Mouse (Mus musculus): ENCODE measurements around the gene Mrtfa. TPM values are rescaled to one million over a fixed set of nuclear protein-coding genes. Genes with fewer than 3 reads are reported as not detected.

Mrtfa gene
- polyA plus RNA-seq, 1 experiment from 2014 or later: 4.5 TPM

- TF ChIP-seq CTCF (IDR thresholded peaks at IDR 0.05; ENCODE audit: low read depth): no peak
- TF ChIP-seq EP300 (IDR thresholded peaks at IDR 0.05; ENCODE audit: low read depth): no peak
- 82% methylated on average over 1 of the region's 1 CpGs for WGBS (ENCODE audit: insufficient replicate concordance)
- no peaks in the 10 kb centered on the region for H3K27me3 ChIP-seq (ENCODE audit: insufficient read depth, low read length)
- no peak overlapping the region for H3K27ac ChIP-seq (ENCODE audit: low read depth)
- no peaks in the 10 kb centered on the region for H3K36me3 ChIP-seq (replicated peaks; ENCODE audit: insufficient read depth, low read length)
- DNase-seq (no peak), ATAC-seq (no peak)
- H3K4me1 ChIP-seq (ENCODE audit: insufficient read depth): no peaks in the 10 kb centered on the region
- no peak overlapping the region for H3K9ac ChIP-seq (replicated peaks)
- no peaks in the 10 kb centered on the region for H3K9me3 ChIP-seq (ENCODE audit: low read length)
- H3K4me3 ChIP-seq (ENCODE audit: low read depth, low read length): no peak overlapping the region
- no peak overlapping the region for H3K4me2 ChIP-seq (ENCODE audit: low read depth, low read length)
Observed at GRCm38 (mm10) chr15:81070470-81070869, 120.1 kb downstream of the Mrtfa start.

- Histone ChIP-seq H3K27ac (ENCODE audit: low read depth) (no peak overlapping the region), H3K4me2 (ENCODE audit: low read depth, low read length) (no peak overlapping the region), H3K27me3 (ENCODE audit: insufficient read depth, low read length) (no peaks in the 10 kb centered on the region), H3K9me3 (ENCODE audit: low read length) (no peaks in the 10 kb centered on the region), H3K9ac (replicated peaks) (no peak overlapping the region), H3K36me3 (replicated peaks; ENCODE audit: insufficient read depth, low read length) (no peaks in the 10 kb centered on the region), H3K4me1 (ENCODE audit: insufficient read depth) (no peaks in the 10 kb centered on the region), H3K4me3 (ENCODE audit: low read depth, low read length) (no peak overlapping the region)
- DNase-seq (no peak), ATAC-seq (no peak)
- 83% methylated on average over 5 of the region's 5 CpGs for WGBS (ENCODE audit: insufficient replicate concordance)
- TF ChIP-seq EP300 (IDR thresholded peaks at IDR 0.05; ENCODE audit: low read depth) (no peak), CTCF (IDR thresholded peaks at IDR 0.05; ENCODE audit: low read depth) (no peak)
Observed at GRCm38 (mm10) chr15:81068641-81069381, 121.7 kb downstream of the Mrtfa start.

- DNase-seq: no peak
- Histone ChIP-seq H3K4me2 (ENCODE audit: low read depth, low read length) (no peak overlapping the region), H3K27ac (ENCODE audit: low read depth) (no peak overlapping the region), H3K4me3 (ENCODE audit: low read depth, low read length) (no peak overlapping the region), H3K27me3 (ENCODE audit: insufficient read depth, low read length) (no peaks in the 10 kb centered on the region), H3K36me3 (replicated peaks; ENCODE audit: insufficient read depth, low read length) (no peaks in the 10 kb centered on the region), H3K4me1 (ENCODE audit: insufficient read depth) (no peaks in the 10 kb centered on the region), H3K9me3 (ENCODE audit: low read length) (no peaks in the 10 kb centered on the region), H3K9ac (replicated peaks) (no peak overlapping the region)
- no peak for TF ChIP-seq EP300 (IDR thresholded peaks at IDR 0.05; ENCODE audit: low read depth)
- 87% methylated on average over 3 of the region's 3 CpGs for WGBS (ENCODE audit: insufficient replicate concordance)
- no peak for ATAC-seq
Observed at GRCm38 (mm10) chr15:81067761-81068160, 122.8 kb downstream of the Mrtfa start.

GRCm38 (mm10) chr15:81066976-81067375 lies 123.6 kb downstream of the Mrtfa start:
- no peak for TF ChIP-seq EP300 (IDR thresholded peaks at IDR 0.05; ENCODE audit: low read depth)
- no peak for TF ChIP-seq CTCF (IDR thresholded peaks at IDR 0.05; ENCODE audit: low read depth)
- 58% methylated on average over 5 of the region's 5 CpGs for WGBS (ENCODE audit: insufficient replicate concordance)
- no peak overlapping the region for H3K27ac ChIP-seq (ENCODE audit: low read depth)

GRCm38 (mm10) chr15:81064661-81065060 lies 125.9 kb downstream of the Mrtfa start:
- H3K4me1 ChIP-seq (ENCODE audit: insufficient read depth): peaks cover 9% of the 10 kb centered on the region; the same call in 1 of the 2 replicates
- H3K27ac ChIP-seq (ENCODE audit: low read depth): no peak overlapping the region
- no peak for ATAC-seq
- H3K9me3 ChIP-seq (ENCODE audit: low read length): no peaks in the 10 kb centered on the region
- DNase-seq: no peak
- H3K27me3 ChIP-seq (ENCODE audit: insufficient read depth, low read length): no peaks in the 10 kb centered on the region
- no peak overlapping the region for H3K9ac ChIP-seq (replicated peaks)
- H3K4me2 ChIP-seq (ENCODE audit: low read depth, low read length): no peak overlapping the region
- WGBS (ENCODE audit: insufficient replicate concordance): 82% methylated on average over 4 of the region's 4 CpGs
- H3K36me3 ChIP-seq (replicated peaks; ENCODE audit: insufficient read depth, low read length): no peaks in the 10 kb centered on the region
- TF ChIP-seq CTCF (IDR thresholded peaks at IDR 0.05; ENCODE audit: low read depth) (no peak), EP300 (IDR thresholded peaks at IDR 0.05; ENCODE audit: low read depth) (no peak)
- no peak overlapping the region for H3K4me3 ChIP-seq (ENCODE audit: low read depth, low read length)

More at GRCm38 (mm10) chr15:81066976-81067375, 123.6 kb downstream of the Mrtfa start:
- no peak overlapping the region for H3K4me3 ChIP-seq (ENCODE audit: low read depth, low read length)
- ATAC-seq (no peak), DNase-seq (no peak)
- no peaks in the 10 kb centered on the region for H3K27me3 ChIP-seq (ENCODE audit: insufficient read depth, low read length)
- H3K4me1 ChIP-seq (ENCODE audit: insufficient read depth): peaks cover 6% of the 10 kb centered on the region; the same call in 1 of the 2 replicates
- H3K9ac ChIP-seq (replicated peaks): no peak overlapping the region
- H3K9me3 ChIP-seq (ENCODE audit: low read length): no peaks in the 10 kb centered on the region
- H3K36me3 ChIP-seq (replicated peaks; ENCODE audit: insufficient read depth, low read length): no peaks in the 10 kb centered on the region
- H3K4me2 ChIP-seq (ENCODE audit: low read depth, low read length): no peak overlapping the region

- DNase-seq (no peak), ATAC-seq (no peak)
- Histone ChIP-seq H3K27ac (ENCODE audit: low read depth) (no peak overlapping the region), H3K4me2 (ENCODE audit: low read depth, low read length) (no peak overlapping the region), H3K27me3 (ENCODE audit: insufficient read depth, low read length) (no peaks in the 10 kb centered on the region), H3K9ac (replicated peaks) (no peak overlapping the region), H3K4me3 (ENCODE audit: low read depth, low read length) (no peak overlapping the region), H3K36me3 (replicated peaks; ENCODE audit: insufficient read depth, low read length) (no peaks in the 10 kb centered on the region), H3K9me3 (ENCODE audit: low read length) (no peaks in the 10 kb centered on the region), H3K4me1 (ENCODE audit: insufficient read depth) (peaks cover 9% of the 10 kb centered on the region; the same call in 1 of the 2 replicates)
- WGBS (ENCODE audit: insufficient replicate concordance): 43% methylated on average over 1 of the region's 1 CpGs
- TF ChIP-seq EP300 (IDR thresholded peaks at IDR 0.05; ENCODE audit: low read depth): no peak
- peak; percentile 90 for TF ChIP-seq CTCF (IDR thresholded peaks at IDR 0.05; ENCODE audit: low read depth)
Observed at GRCm38 (mm10) chr15:81064143-81064542, 126.4 kb downstream of the Mrtfa start.
